Mouse (Mus musculus) spleen, adult 2 months (tissue): ENCODE results near the gene Atg10. TPM values are rescaled to one million over a fixed set of nuclear protein-coding genes. Genes with fewer than 3 reads are reported as not detected.

Experiments
- DNase-seq, 2 experiments: peaks; one replicate each; pipeline versions ENCODE4 v3.0.0 to v3.0.0-alpha.2; 2012 to 2021; ENCODE audit warnings: low spot score in 2 of 2, low read depth in 1 of 2
- H3K27ac ChIP-seq: fragments of 200-500 bp; 2 replicates; pipeline ENCODE4 v1.5.1; 2012; ENCODE audit warnings: low read length, inconsistent platforms; ENCODE audit not compliant: insufficient read depth
- H3K27me3 ChIP-seq: fragments of 200-500 bp; 2 replicates; pipeline ENCODE4 v1.6.1; 2012; ENCODE audit warnings: mild to moderate bottlenecking, moderate library complexity, low read length, inconsistent platforms; ENCODE audit not compliant: control insufficient read depth, insufficient read depth
- H3K36me3 ChIP-seq: fragments of 200-500 bp; 2 replicates; pipeline ENCODE4 v1.6.1; 2012; ENCODE audit warnings: mild to moderate bottlenecking, low read length, inconsistent platforms; ENCODE audit not compliant: control insufficient read depth, insufficient read depth
- H3K4me1 ChIP-seq: fragments of 200-500 bp; 2 replicates; pipeline ENCODE4 v1.6.1; 2011; ENCODE audit warnings: inconsistent platforms; ENCODE audit not compliant: control insufficient read depth, insufficient read depth, insufficient read length
- H3K4me3 ChIP-seq: fragments of 200-500 bp; 2 replicates; pipeline ENCODE4 v1.5.1; 2011; ENCODE audit warnings: mild to moderate bottlenecking, inconsistent platforms; ENCODE audit not compliant: insufficient read depth, insufficient read length; ENCODE audit errors: extremely low read depth
- CTCF ChIP-seq: fragments of 200-500 bp; IDR thresholded peaks from 2 replicates; pipeline ENCODE4 v1.5.1; 2011; ENCODE audit warnings: mild to moderate bottlenecking, inconsistent platforms; ENCODE audit not compliant: insufficient read depth, insufficient read length, insufficient replicate concordance; ENCODE audit errors: extremely low read depth
- POLR2A ChIP-seq: fragments of 200-500 bp; IDR thresholded peaks from 2 replicates; pipeline ENCODE4 v1.6.1; 2011; ENCODE audit warnings: low read depth, low read length, inconsistent platforms
- WGBS: fragments of 180-500 bp; shearing (Covaris S2); methylation state at CpG from one replicate; pipeline ENCODE4 v1.1.7; 2018; 5-methylcytosine and 5-hydroxymethylcytosine counted together
- polyA plus RNA-seq: library from polyadenylated mRNA; depleted of rRNA; stranded (reverse); fragments of >200 nt; gene quantifications from 2 replicates; pipeline ENCODE4 v1.2.3, GENCODE M21; 2012

Atg10 gene
- polyA plus RNA-seq, 1 experiment: 0.95 TPM

DNA sequence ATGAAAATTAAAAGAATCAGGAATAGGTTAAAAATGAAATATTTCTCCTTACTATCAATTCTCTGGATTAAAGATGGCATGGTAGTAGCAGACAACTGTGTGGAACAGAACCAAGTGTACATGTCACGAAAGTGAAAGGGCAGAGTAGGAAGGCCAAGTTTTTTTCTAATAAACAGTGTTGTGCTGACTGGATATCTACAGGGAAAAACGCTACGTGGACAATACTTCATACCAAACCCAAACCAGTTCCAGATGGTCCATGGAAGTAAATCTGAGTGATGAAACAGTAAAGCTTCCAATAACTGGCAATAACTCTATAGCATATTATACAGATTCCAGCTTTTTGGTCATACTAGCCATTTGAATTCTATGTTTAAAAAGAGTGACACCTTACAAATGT is 235.5 kb downstream of the Atg10 start:
- no peak for TF ChIP-seq CTCF
- TF ChIP-seq POLR2A: no peak
- Histone ChIP-seq H3K4me3 (no peak overlapping the region), H3K36me3 (no peaks in the 10 kb centered on the region), H3K27me3 (no peaks in the 10 kb centered on the region), H3K27ac (no peak overlapping the region), H3K4me1 (no peaks in the 10 kb centered on the region)
- 87% methylated on average over 3 of the region's 3 CpGs for WGBS
- no peak for DNase-seq

DNA sequence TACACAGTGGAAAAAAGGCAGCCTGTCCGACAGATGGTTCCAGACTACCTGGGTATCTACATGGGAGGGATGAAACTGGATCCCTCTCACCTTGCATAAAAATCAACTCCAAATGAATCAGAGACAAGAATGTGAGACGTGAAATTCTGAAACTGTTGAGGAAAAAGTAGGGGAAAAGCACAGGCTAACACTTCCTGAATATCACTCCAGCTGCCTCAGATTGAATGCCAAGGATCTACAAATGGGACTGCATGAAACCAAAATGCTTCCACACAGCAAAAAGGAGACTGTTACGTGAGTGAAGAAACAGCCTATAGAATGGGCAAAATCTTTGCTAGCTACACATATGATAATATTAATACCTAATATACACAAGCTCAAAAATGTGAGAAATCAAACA is 238.4 kb downstream of the Atg10 start:
- H3K27me3 ChIP-seq: no peaks in the 10 kb centered on the region
- TF ChIP-seq POLR2A (no peak), CTCF (no peak)
- no peak for DNase-seq
- H3K36me3 ChIP-seq: no peaks in the 10 kb centered on the region
- no peak overlapping the region for H3K27ac ChIP-seq
- no peak overlapping the region for H3K4me3 ChIP-seq
- WGBS: 90% methylated on average over 3 of the region's 3 CpGs
- H3K4me1 ChIP-seq: no peaks in the 10 kb centered on the region

DNA sequence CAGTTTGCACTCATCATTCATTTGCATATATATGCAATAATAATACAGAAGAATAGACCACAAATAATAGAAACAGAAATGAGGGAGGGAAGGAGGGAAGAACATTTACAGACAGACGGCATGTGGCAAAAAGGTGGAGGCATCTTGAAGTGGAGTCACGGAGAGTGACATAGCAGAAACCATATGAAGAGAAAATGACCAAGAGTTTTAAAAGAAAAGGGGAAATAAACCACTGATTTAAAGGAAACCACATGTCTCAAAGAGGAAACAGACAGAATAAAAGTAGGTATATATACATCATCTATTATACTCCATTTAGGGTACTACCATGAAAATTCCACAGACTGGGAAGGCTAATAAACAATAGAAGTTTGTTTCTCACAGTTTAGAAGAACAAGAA is 239.7 kb downstream of the Atg10 start:
- H3K36me3 ChIP-seq: no peaks in the 10 kb centered on the region
- H3K27me3 ChIP-seq: no peaks in the 10 kb centered on the region
- TF ChIP-seq POLR2A: no peak
- TF ChIP-seq CTCF: no peak
- DNase-seq: no peak
- 22% methylated on average over 2 of the region's 2 CpGs for WGBS
- no peak overlapping the region for H3K4me3 ChIP-seq
- no peaks in the 10 kb centered on the region for H3K4me1 ChIP-seq
- no peak overlapping the region for H3K27ac ChIP-seq

DNA sequence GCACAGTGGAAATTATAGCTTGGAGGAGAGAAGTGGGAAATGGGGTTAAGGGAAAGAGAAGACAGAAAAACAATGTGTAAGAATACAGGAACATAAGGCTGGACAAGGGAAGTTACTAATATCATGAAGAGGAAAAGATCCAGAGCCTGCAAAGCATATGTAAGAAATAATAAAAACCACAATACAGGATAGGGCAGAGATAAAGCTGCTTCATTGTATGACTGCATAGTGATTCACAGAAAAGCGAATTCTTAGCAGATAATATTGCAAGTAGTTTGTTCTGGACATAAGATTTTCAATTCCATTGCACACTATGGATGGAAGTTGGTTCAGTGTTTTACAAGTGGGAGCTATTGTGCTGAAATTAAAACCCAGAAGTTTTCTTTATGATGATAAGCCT is 242.0 kb downstream of the Atg10 start:
- WGBS: 85% methylated on average over 1 of the region's 1 CpGs
- H3K27me3 ChIP-seq: no peaks in the 10 kb centered on the region
- no peak overlapping the region for H3K4me3 ChIP-seq
- no peak for TF ChIP-seq POLR2A
- TF ChIP-seq CTCF: no peak
- no peaks in the 10 kb centered on the region for H3K36me3 ChIP-seq
- no peaks in the 10 kb centered on the region for H3K4me1 ChIP-seq
- no peak overlapping the region for H3K27ac ChIP-seq
- DNase-seq: no peak

DNA sequence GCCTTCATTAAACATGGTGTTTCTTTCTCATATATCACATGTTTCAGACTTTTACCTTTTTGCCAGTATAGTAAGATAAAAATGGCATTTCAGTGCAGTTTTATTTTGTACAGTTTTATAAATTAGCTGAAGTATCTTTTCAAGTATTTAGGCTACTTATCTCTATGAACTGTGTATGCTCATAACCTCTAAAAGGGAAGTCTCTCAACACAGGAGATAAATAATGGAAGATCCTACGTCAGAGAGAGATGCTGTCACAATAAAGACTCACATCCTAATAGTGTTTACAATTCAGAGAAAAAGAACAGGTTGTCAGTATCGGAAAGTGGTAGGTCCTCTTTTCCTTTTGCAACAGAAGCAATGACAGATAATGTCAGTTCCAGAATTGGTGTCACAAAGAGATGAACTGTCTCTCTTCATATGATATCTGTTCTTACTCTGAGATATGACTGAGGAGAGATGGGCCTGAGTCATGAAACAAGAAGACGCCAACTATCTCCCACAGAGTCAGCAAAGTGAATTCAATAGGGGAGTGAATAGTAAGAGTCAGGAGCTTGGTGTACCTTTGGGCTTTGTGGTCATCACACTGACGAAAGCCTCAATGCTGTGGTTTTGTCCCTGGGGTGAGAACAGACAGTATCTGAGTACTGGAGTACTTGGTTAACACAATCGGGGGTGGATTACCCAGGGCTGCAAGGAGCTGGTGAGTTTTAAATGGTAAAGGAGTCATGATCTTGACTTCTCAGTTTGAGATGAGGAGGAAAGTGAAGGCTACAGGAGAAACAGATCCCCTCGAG is 242.7 kb downstream of the Atg10 start:
- Histone ChIP-seq H3K36me3 (no peaks in the 10 kb centered on the region), H3K27ac (no peak overlapping the region), H3K4me3 (no peak overlapping the region), H3K4me1 (no peaks in the 10 kb centered on the region), H3K27me3 (no peaks in the 10 kb centered on the region)
- WGBS: 52% methylated on average over 6 of the region's 6 CpGs
- DNase-seq: no peak
- TF ChIP-seq POLR2A (no peak), CTCF (no peak)

DNA sequence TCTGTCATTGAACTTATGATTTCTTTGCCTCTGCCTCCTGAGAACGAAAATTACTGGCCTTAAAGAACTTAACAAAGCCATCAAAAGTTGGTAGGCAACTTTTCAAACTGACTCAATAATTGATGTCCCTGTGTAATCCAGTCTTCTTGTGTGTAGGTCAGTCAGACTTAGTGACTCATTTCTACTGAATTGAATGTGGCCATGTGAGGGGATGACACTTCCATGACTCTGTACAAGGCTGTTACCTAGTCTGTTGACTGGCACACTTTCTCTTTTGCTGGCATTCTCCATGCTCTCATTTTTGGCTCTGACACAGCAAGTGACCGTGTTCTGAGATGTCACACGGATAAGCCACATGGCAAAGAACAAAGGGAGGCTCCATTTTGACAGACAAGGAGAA is 246.7 kb downstream of the Atg10 start:
- Histone ChIP-seq H3K4me3 (no peak overlapping the region), H3K4me1 (no peaks in the 10 kb centered on the region)

DNA sequence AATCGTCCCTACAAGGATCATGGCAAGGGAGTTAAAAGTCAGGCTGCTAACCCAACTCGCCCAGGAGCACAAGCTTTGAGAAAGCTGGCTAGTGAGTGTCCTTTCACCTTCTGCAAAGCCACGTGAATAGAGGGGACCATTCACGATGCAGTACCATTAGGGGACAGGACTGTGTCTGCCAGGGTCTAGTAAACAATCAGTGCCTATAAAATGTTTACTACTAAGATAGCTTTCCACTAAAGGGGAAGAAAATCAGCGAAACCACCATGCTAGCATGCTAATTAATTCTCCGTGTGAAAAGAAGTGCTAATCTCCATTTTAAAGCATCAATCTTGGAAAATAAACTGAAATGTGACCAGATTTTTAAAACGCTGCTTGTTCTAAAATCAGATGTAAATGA is 250.4 kb downstream of the Atg10 start:
- H3K4me3 ChIP-seq: no peak overlapping the region
- H3K4me1 ChIP-seq: no peaks in the 10 kb centered on the region

More for the DNA sequence above, 246.7 kb downstream of the Atg10 start:
- no peak for DNase-seq
- TF ChIP-seq CTCF: no peak
- TF ChIP-seq POLR2A: no peak
- H3K27ac ChIP-seq: no peak overlapping the region
- WGBS: 87% methylated on average over 3 of the region's 3 CpGs
- no peaks in the 10 kb centered on the region for H3K27me3 ChIP-seq
- H3K36me3 ChIP-seq: no peaks in the 10 kb centered on the region

More for the DNA sequence above, 250.4 kb downstream of the Atg10 start:
- TF ChIP-seq POLR2A: no peak
- no peak for TF ChIP-seq CTCF
- DNase-seq: no peak
- no peak overlapping the region for H3K27ac ChIP-seq
- H3K36me3 ChIP-seq: no peaks in the 10 kb centered on the region
- WGBS: 84% methylated on average over 7 of the region's 7 CpGs
- no peaks in the 10 kb centered on the region; the same call in 1 of the 2 replicates for H3K27me3 ChIP-seq
